Mouse (Mus musculus) kidney, postnatal 10 days (tissue): ENCODE results near the gene Lsm14b.

Source experiments
- DNase-seq: peaks from one replicate; pipeline ENCODE4 v3.0.0; 2021; ENCODE audit warnings: mixed read lengths

Gene Lsm14b

GRCm38 (mm10) chr2:180018573-180018972 lies 6.2 kb upstream of the Lsm14b start:
- peak; percentile 3 for DNase-seq

DNA sequence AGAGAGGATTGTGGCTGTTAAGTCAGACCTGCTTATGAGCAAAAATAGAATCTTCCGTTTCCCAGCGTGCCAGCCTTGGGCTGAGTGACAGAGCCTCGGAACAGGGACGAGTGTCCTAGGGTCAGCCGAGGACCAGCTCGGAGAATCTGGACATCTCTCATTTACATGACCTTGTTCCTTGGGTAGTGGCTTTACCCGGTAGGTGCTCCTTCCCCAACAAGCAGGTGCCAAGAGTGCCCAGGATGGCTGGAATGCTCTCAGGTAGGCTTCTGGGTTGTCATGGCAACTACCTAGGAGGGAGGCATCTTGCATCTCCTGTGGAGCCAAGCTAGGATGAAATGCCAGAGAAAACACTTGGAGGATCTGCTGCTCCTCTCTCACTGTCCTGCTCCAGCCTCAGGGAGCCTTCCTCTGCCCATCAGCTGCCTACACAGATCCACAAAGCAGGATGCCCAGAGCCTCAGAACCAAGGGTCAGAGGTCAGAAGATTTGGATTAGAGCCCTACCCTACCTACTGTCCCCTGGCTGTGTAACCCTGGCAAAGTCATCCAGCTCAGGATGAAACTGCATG lies 4.6 kb upstream of the Lsm14b start:
- no peak for DNase-seq

- DNase-seq: no peak
These were observed 3.9 kb upstream of the Lsm14b start for GRCm38 (mm10) chr2:180020919-180021318.

GRCm38 (mm10) chr2:180022751-180023150 lies 2.0 kb upstream of the Lsm14b start:
- DNase-seq: no peak

DNA sequence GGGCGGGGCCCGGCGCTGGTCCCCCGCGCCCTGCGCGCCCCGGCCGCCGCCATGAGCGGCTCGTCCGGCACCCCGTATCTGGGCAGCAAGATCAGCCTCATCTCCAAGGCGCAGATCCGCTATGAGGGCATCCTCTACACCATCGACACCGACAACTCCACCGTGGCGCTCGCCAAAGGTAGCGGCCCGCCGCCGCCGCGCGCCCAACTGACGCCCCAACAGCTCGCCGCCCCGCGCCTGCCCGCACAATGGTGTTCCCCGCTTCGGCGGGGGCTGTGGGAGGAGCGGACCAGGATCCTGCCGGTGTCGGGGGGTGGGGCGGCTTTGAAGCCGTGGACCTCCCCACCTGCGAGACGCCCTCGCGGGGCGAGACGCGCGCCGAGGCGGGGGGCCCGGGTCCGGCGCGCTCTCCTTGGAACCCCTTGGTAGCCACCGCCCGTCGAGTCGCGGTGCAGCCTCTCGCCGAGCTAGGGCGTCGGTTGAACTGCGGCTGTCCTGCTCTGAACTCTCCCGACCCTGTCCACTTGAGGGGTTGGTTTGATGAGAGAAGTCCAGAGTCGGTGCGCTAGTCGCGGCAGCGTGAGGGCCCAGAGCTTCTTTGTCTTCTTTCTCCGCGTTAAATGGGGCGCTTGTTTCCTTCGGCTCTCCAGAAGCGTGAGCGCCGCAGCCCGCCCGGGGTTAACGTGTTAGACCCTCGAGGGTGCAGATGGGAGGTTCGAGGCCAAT lies 511 bp downstream of the Lsm14b start:
- peak; percentile 64 for DNase-seq

- DNase-seq: no peak
These were observed 1.0 kb downstream of the Lsm14b start for GRCm38 (mm10) chr2:180025861-180026200.

GRCm38 (mm10) chr2:180027768-180028167 lies 3.0 kb downstream of the Lsm14b start:
- DNase-seq: no peak

DNA sequence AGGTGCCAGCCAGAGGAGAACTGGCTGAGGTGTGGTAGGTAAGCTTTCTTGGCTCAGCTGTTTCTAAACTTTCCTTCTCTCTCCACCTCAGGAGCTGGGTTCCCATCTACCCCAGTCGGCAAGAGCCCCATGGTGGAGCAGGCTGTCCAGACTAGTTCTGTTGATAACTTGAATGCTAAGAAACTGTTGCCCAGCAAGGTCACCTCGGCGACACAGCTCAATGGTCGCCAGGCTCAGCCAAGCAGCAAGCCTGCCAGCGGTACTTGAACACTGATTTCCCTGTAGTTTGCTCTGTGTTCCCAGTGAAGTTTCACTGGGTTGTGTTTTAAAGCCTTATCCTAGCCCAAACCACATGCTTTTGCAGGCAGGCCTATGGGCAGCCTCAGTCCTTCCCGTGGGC lies 6.5 kb downstream of the Lsm14b start:
- DNase-seq: peak; percentile 41

- DNase-seq: no peak
These were observed 8.1 kb downstream of the Lsm14b start for GRCm38 (mm10) chr2:180032925-180033324.

DNA sequence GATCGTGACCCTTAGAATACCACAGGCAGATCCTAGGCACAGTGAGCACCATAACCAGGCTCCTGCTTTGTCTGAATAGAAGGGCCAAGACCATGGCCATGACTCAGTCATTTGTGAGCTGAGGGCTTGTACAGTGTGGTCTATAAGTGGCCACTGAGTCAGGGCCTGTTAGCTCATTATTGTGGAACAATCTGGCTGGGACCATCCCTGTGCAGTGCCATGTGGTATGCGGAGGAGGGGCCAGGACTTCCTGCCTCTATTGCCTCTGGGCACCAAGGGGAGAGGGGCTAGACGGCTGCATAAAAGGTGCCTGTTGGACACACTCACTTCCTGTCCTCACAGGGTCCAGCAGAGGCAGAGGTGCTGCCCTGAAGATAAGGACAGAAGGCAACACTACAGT lies 9.2 kb downstream of the Lsm14b start:
- DNase-seq: no peak

GRCm38 (mm10) chr2:180034753-180035152 lies 10.0 kb downstream of the Lsm14b start:
- DNase-seq: no peak

- no peak for DNase-seq
These were observed 15.6 kb downstream of the Lsm14b start for GRCm38 (mm10) chr2:180040406-180040805.

- DNase-seq: peak; percentile 65
These were observed 16.9 kb downstream of the Lsm14b start for GRCm38 (mm10) chr2:180041577-180042255.

DNA sequence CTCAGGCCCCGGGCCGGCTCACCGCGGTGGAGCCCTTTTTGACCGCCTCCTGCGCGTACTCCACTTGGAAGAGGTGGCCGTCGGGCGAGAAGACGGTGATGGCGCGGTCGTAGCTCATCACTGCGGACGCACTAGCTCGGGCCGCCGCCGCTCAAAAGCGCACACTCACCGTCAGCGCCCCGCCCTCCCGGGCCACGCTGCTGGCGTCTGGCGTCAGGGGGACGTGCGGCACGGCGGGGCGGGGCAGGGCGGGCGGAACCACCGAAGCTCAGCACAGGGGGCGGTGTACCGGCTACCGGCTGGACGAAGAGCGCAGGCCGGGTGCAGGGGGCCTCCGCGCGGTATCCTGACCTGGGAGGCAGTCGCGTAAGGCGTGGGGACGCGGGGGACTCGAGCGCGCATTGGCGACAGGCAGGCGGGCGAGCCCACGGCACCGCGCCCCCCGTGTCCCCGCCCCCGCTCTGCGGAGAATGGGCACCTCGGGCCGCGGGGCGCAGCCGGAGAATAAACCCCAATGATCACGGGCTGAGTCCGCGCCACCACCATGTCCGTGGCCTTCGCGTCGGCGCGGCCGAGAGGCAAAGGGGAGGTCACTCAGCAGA lies 17.6 kb downstream of the Lsm14b start, which contains the start of the genes Psma7 and Ss18l1:
Psma7 (minus strand) TSS at position 178 of the 602 bp plus-strand sequence.
Ss18l1 (plus strand) TSS at position 254 of the 602 bp plus-strand sequence.
- peak; percentile 95 for DNase-seq

DNA sequence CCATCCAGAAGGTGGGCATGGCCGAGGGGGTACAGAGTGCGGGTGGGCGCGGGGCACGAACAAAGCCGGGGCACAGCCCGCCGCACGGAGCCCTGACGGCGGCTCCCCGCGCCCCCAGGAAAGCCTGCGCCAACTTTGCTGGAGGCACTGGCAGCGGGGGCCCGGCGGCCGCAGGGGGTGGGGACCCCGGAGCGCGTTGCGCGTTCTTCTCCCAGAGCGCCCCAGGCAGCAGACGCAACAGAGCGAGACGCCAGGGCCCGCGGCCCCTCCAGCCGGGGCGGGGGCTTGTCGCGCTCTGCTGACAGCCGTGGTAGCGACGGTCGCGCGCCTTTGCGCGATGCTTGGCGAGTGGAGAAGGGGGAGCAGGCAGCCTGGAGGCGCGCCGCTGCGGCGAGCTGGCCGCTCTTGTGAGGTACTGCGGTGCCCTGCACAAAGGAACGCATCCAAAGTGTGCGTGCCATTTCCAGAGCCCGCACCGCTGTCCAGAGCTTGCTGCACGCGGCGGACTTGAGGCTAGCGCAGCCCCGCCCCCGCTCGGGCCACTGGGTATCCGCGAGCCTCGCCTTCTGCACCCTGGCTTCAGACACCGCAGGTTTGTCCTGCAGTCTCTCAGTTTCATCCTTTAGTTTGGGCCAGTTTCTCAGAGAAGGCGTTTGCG lies 18.2 kb downstream of the Lsm14b start:
- DNase-seq: peak; percentile 80

DNA sequence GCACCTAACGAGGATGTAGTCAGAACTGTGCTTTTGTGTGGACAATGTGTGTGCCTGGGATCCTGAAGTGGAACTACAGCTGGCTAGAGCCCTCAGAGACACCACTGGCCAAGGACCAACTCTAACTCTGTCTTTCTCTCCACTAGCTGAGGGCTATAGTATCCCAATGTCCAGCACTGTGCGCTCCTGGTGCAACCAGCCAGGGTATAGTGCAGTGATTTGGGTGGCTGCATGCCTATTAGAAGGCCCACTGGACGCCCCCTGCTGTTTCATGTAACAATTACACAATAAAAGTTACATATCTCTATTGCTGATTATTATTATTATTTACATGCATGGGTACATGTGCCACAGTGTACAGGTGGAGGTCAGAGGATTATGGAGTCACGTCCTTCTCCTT lies 20.5 kb downstream of the Lsm14b start:
- peak; percentile 58 for DNase-seq

DNA sequence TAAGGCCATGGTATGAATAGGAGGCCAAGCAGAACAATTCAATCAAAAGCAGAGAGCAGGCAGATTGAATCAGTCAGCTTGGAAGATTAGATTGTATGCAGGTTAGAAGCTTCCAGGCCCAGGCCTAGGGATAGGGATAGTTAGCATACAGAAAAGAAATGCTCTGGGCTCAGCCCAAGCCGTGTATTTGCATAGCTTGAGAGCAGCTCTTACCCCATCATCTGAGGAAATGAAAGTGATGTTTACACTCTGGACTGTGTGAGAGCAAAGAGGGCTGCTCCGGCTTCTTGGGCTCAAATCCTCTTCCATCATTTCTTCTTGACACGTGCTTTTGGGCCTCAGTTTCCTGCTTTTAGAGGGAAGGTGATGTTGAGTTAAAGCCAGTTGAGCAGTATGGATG lies 22.8 kb downstream of the Lsm14b start:
- DNase-seq: no peak

- DNase-seq: no peak
These were observed 23.3 kb downstream of the Lsm14b start for GRCm38 (mm10) chr2:180047980-180048635.

GRCm38 (mm10) chr2:180050986-180051385 lies 26.2 kb downstream of the Lsm14b start:
- DNase-seq: peak; percentile 90

DNA sequence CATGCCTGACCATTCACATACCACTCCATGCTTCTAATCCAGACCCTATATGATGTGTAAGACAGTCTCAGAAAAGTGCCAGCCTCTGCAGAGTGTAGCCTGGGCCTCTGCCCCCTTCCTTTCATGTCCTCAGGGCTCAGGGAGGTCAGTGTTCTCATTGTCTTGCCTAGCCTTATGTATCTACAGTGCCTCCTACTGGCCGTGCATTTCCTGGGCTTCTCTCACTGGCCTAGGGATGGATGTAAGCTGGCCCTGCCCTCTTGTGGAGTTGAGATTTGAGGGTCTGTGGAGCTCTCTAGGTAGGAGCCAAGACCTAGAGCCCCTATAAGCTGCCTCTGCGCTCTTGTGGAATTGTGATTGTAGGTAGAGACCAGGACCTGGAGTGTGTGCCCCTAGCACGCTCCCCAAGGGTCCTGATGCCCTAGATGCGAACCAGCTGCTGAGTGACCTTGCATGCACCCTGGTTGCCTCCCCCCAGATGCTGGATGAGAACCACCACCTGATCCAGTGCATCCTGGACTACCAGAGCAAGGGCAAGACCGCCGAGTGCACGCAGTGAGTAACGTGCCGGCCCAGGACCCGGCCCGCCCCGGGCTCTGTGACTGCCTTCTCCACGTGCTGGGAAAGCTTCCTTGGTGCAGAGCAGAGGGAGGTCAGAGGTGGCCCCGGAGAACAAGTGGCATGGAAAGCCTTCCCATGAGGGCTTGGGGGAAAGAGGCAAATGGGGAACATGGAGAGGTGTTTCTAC lies 27.4 kb downstream of the Lsm14b start:
- DNase-seq: peak; percentile 35

DNA sequence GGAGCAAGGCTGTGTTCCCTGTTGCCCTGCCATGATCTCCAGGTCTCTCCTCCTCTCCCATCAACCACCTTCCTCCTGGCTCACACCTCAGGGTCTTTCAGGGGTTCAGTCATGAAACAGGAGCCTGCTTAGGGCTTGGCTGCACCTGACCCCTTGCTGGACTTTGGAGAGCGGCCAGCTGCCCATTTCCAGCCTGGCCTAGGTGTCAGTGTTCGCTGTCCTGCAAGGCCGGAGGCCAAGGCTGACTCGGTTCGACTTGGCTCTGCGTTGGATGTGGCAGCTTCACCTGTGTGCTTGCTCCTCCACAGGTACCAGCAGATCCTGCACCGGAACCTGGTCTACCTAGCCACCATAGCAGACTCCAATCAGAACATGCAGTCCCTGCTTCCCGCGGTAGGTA lies 28.2 kb downstream of the Lsm14b start:
- DNase-seq: peak; percentile 33
